Mouse (Mus musculus) liver, embryonic 13.5 days (tissue): ENCODE results near the gene Cldn11. TPM values are rescaled to one million over a fixed set of nuclear protein-coding genes. Genes with fewer than 3 reads are reported as not detected.

Experiments used
- ATAC-seq: fragments of 200-750 bp; cut with Nextera tagmentation; 2 replicates; pipeline ENCODE4 v1.8.0; 2017; ENCODE audit warnings: low read depth, mild to moderate bottlenecking, moderate number of reproducible peaks, moderate library complexity
- DNase-seq: peaks from one replicate; pipeline ENCODE4 v3.0.0; 2022
- H3K27ac ChIP-seq: fragments of 300-500 bp; sonication (generic); 2 replicates; pipeline ENCODE4 v1.5.1; 2015; ENCODE audit warnings: moderate library complexity, mild to moderate bottlenecking, inconsistent platforms
- H3K27me3 ChIP-seq: fragments of 300-500 bp; sonication (generic); 2 replicates; pipeline ENCODE4 v1.6.1; 2015; ENCODE audit warnings: mild to moderate bottlenecking, inconsistent platforms
- H3K36me3 ChIP-seq: fragments of 300-500 bp; sonication (generic); 2 replicates; pipeline ENCODE4 v1.6.1; 2015; ENCODE audit warnings: mild to moderate bottlenecking, inconsistent platforms
- H3K4me1 ChIP-seq: fragments of 300-500 bp; sonication (generic); replicated peaks from 2 replicates; pipeline ENCODE4 v1.6.1; 2015; ENCODE audit warnings: inconsistent platforms
- H3K4me2 ChIP-seq: fragments of 300-500 bp; sonication (generic); 2 replicates; pipeline ENCODE4 v1.6.1; 2015; ENCODE audit warnings: inconsistent platforms, mild to moderate bottlenecking, moderate library complexity
- H3K4me3 ChIP-seq: fragments of 300-500 bp; sonication (generic); replicated peaks from 2 replicates; pipeline ENCODE4 v1.5.1; 2015; ENCODE audit warnings: mild to moderate bottlenecking, inconsistent platforms
- H3K9ac ChIP-seq: fragments of 300-500 bp; sonication (generic); 2 replicates; pipeline ENCODE4 v1.6.1; 2015; ENCODE audit warnings: mild to moderate bottlenecking, inconsistent platforms
- H3K9me3 ChIP-seq: fragments of 300-500 bp; sonication (generic); replicated peaks from 2 replicates; pipeline ENCODE4 v1.6.1; 2016; ENCODE audit warnings: inconsistent platforms
- WGBS: fragments of 180-500 bp; shearing (Covaris S2); methylation state at CpG from one replicate; pipeline ENCODE4 v1.1.7; 2015; ENCODE audit not compliant: insufficient replicate concordance; 5-methylcytosine and 5-hydroxymethylcytosine counted together
- polyA plus RNA-seq: library from polyadenylated mRNA; unstranded; fragments of >200 nt; fragmentation: Nextera tagmentation; extraction: Ambion mirVana; gene quantifications from 2 replicates; pipeline ENCODE4 v1.2.1, GENCODE M21; 2015

Cldn11 gene
- polyA plus RNA-seq, 1 experiment from 2014 or later: 0.12 TPM

GRCm38 (mm10) chr3:31209001-31209400 lies 59.3 kb downstream of the Cldn11 start:
- WGBS: 34% methylated on average over 19 of the region's 19 CpGs
- H3K4me2 ChIP-seq: no peak overlapping the region
- no peak for ATAC-seq

GRCm38 (mm10) chr3:31212205-31213038 lies 62.7 kb downstream of the Cldn11 start:
- H3K9ac ChIP-seq: no peak overlapping the region
- 48% methylated on average over 9 of the region's 9 CpGs for WGBS
- no peak overlapping the region for H3K27ac ChIP-seq
- ATAC-seq: no peak
- H3K4me1 ChIP-seq: no peaks in the 10 kb centered on the region
- H3K9me3 ChIP-seq: no peaks in the 10 kb centered on the region
- H3K27me3 ChIP-seq: no peaks in the 10 kb centered on the region
- no peak overlapping the region for H3K4me3 ChIP-seq
- no peaks in the 10 kb centered on the region for H3K36me3 ChIP-seq
- no peak for DNase-seq
- H3K4me2 ChIP-seq: no peak overlapping the region

More at GRCm38 (mm10) chr3:31209001-31209400, 59.3 kb downstream of the Cldn11 start:
- Histone ChIP-seq H3K9ac (no peak overlapping the region), H3K4me3 (no peak overlapping the region), H3K4me1 (no peaks in the 10 kb centered on the region), H3K27ac (no peak overlapping the region), H3K9me3 (no peaks in the 10 kb centered on the region), H3K36me3 (no peaks in the 10 kb centered on the region), H3K27me3 (no peaks in the 10 kb centered on the region)
- DNase-seq: no peak

GRCm38 (mm10) chr3:31213802-31214201 lies 64.1 kb downstream of the Cldn11 start:
- 40% methylated on average over 3 of the region's 3 CpGs for WGBS

More at GRCm38 (mm10) chr3:31213802-31214201, 64.1 kb downstream of the Cldn11 start:
- ATAC-seq: no peak
- H3K9me3 ChIP-seq: no peaks in the 10 kb centered on the region
- no peak overlapping the region for H3K9ac ChIP-seq
- no peak overlapping the region for H3K4me2 ChIP-seq
- H3K27me3 ChIP-seq: no peaks in the 10 kb centered on the region
- no peak overlapping the region for H3K27ac ChIP-seq
- DNase-seq: no peak
- H3K4me1 ChIP-seq: no peaks in the 10 kb centered on the region
- no peak overlapping the region for H3K4me3 ChIP-seq
- no peaks in the 10 kb centered on the region for H3K36me3 ChIP-seq

Other genes starting within 250 kb of the Cldn11 start
- gene Phc3, start 180.5 kb upstream of the Cldn11 start, polyA plus RNA-seq: 1.7 and 1.8 TPM in 2 replicates
- gene Prkci, start 154.2 kb upstream of the Cldn11 start, polyA plus RNA-seq: 5.0 and 7.4 TPM in 2 replicates
- 4.9 and 5.8 TPM in 2 replicates for gene Skil, start 54.9 kb upstream of the Cldn11 start, polyA plus RNA-seq
- gene Slc7a14, start 160.5 kb downstream of the Cldn11 start, polyA plus RNA-seq: 0.06 TPM in 2 replicates